ENCODE assay signal across 8 mouse cellular contexts in genomic region chr19:6869355-6869754, GRCm38 (mm10). TPM values are rescaled to one million over a fixed set of nuclear protein-coding genes. Genes with fewer than 3 reads are reported as not detected.
A peak's percentile ranks its signal among the peaks of the same experiment; 100 is the strongest.
DNase-seq lines count a peak whose midpoint lies in the region; ATAC-seq lines count a peak whose summit lies in the region.

No protein-coding gene starts in this region.

- no peak overlapping the region for H3K27ac ChIP-seq in hindbrain, embryonic 10.5 days
- H3K27ac ChIP-seq in hindbrain, embryonic 11.5 days (ENCODE audit: low read depth, low read length): no peak overlapping the region
- peak overlapping the region; percentile 53; the same call in 1 of the 2 replicates for H3K27ac ChIP-seq in liver, embryonic 13.5 days
- H3K27ac ChIP-seq in forebrain, embryonic 16.5 days (ENCODE audit: low read length): no peak overlapping the region

- H3K27me3 ChIP-seq in hindbrain, embryonic 10.5 days (ENCODE audit: insufficient read depth, poor library complexity, severe bottlenecking): no peaks in the 10 kb centered on the region
- H3K27me3 ChIP-seq in hindbrain, embryonic 11.5 days (ENCODE audit: control insufficient read depth, insufficient read depth, low read length): no peaks in the 10 kb centered on the region
- H3K27me3 ChIP-seq in liver, embryonic 13.5 days: no peaks in the 10 kb centered on the region
- no peaks in the 10 kb centered on the region for H3K27me3 ChIP-seq in forebrain, embryonic 16.5 days (replicated peaks; ENCODE audit: control insufficient read depth, insufficient read depth, low read length)

- intact Hi-C loops in left cerebral cortex, postnatal 36 days (cut with DNase I): no loop called here

- no peak for ATAC-seq in hindbrain, embryonic 11.5 days (ENCODE audit: low FRiP score)
- ATAC-seq in hematopoietic stem cell, adult 5-6 weeks (replicated peaks in 1 of 2; ENCODE audit: insufficient read depth in 1 of 2, low FRiP score in 2 of 2, low TSS enrichment in 1 of 2, low read depth in 1 of 2, poor library complexity in 2 of 2, severe bottlenecking in 2 of 2): peak; percentile 87 to 92
- ATAC-seq in liver, embryonic 13.5 days (ENCODE audit: low read depth): peak; percentile 75
- ATAC-seq in forebrain, embryonic 16.5 days: no peak

- DNase-seq in hindbrain, embryonic 10.5 days (ENCODE audit: low spot score): no peak
- DNase-seq in hindbrain, embryonic 11.5 days (ENCODE audit: low spot score): no peak
- DNase-seq in c-Kit-positive CD71-positive TER-119-positive erythroid progenitor cells, embryonic 14.5 days (ENCODE audit: low spot score): peak; percentile 58
- peak; percentile 48 for DNase-seq in liver, embryonic 13.5 days
- peak; percentile 58 for DNase-seq in skeletal muscle tissue, adult 2 months (ENCODE audit: low read depth, low spot score)
- DNase-seq in left cerebral cortex, postnatal 36 days (ENCODE audit: low spot score in 2 of 2): no peak

- no peaks in the 10 kb centered on the region for H3K36me3 ChIP-seq in hindbrain, embryonic 10.5 days
- H3K36me3 ChIP-seq in hindbrain, embryonic 11.5 days (ENCODE audit: control insufficient read depth, insufficient read depth, low read length): no peaks in the 10 kb centered on the region
- H3K36me3 ChIP-seq in liver, embryonic 13.5 days: no peaks in the 10 kb centered on the region
- no peaks in the 10 kb centered on the region for H3K36me3 ChIP-seq in forebrain, embryonic 16.5 days (ENCODE audit: control insufficient read depth, insufficient read depth)

- H3K9ac ChIP-seq in hindbrain, embryonic 11.5 days (ENCODE audit: low read depth, low read length): no peak overlapping the region
- peak overlapping the region; percentile 70 for H3K9ac ChIP-seq in liver, embryonic 13.5 days
- no peak overlapping the region for H3K9ac ChIP-seq in forebrain, embryonic 16.5 days (replicated peaks; ENCODE audit: low read depth, low read length)

- no peaks in the 10 kb centered on the region for H3K9me3 ChIP-seq in hindbrain, embryonic 10.5 days
- H3K9me3 ChIP-seq in hindbrain, embryonic 11.5 days (ENCODE audit: control insufficient read depth, low read length): no peaks in the 10 kb centered on the region
- no peaks in the 10 kb centered on the region for H3K9me3 ChIP-seq in liver, embryonic 13.5 days (replicated peaks)
- no peaks in the 10 kb centered on the region for H3K9me3 ChIP-seq in forebrain, embryonic 16.5 days (ENCODE audit: control insufficient read depth, low read length)

- peaks cover 5% of the 10 kb centered on the region for H3K4me1 ChIP-seq in hindbrain, embryonic 10.5 days (replicated peaks)
- no peaks in the 10 kb centered on the region for H3K4me1 ChIP-seq in hindbrain, embryonic 11.5 days (replicated peaks; ENCODE audit: control insufficient read depth, insufficient read depth, low read length)
- peaks cover 32% of the 10 kb centered on the region for H3K4me1 ChIP-seq in liver, embryonic 13.5 days (replicated peaks)
- H3K4me1 ChIP-seq in forebrain, embryonic 16.5 days (replicated peaks; ENCODE audit: control insufficient read depth, insufficient read depth, low read length): no peaks in the 10 kb centered on the region

- H3K4me2 ChIP-seq in hindbrain, embryonic 11.5 days (replicated peaks; ENCODE audit: low read depth, low read length): no peak overlapping the region
- peak overlapping the region; percentile 69 for H3K4me2 ChIP-seq in liver, embryonic 13.5 days
- H3K4me2 ChIP-seq in forebrain, embryonic 16.5 days (ENCODE audit: low read length): no peak overlapping the region

- 15% methylated on average over 5 of the region's 5 CpGs for WGBS in hindbrain, embryonic 10.5 days
- WGBS in hindbrain, embryonic 11.5 days: 9% methylated on average over 5 of the region's 5 CpGs
- 2% methylated on average over 5 of the region's 5 CpGs for WGBS in liver, embryonic 13.5 days (ENCODE audit: insufficient replicate concordance)
- 11% methylated on average over 5 of the region's 5 CpGs for WGBS in forebrain, embryonic 16.5 days

- peak overlapping the region; percentile 31 for H3K4me3 ChIP-seq in hindbrain, embryonic 10.5 days
- H3K4me3 ChIP-seq in hindbrain, embryonic 11.5 days (ENCODE audit: low read depth, low read length): no peak overlapping the region
- peak overlapping the region; percentile 57 for H3K4me3 ChIP-seq in liver, embryonic 13.5 days (replicated peaks)
- H3K4me3 ChIP-seq in forebrain, embryonic 16.5 days (replicated peaks; ENCODE audit: low read length): no peak overlapping the region

RNA-seq across cellular contexts. Expression of gene Ccdc88b, which starts 11.3 kb away (rescaled TPM):
- polyA plus RNA-seq in hindbrain, embryonic 10.5 days (2016; fragmentation: Nextera tagmentation; extraction: Ambion mirVana): 0.37 and 1.2 TPM in 2 replicates
- polyA plus RNA-seq in hindbrain, embryonic 11.5 days (2014; fragmentation: Nextera tagmentation; extraction: Ambion mirVana): 0.42 and 0.74 TPM in 2 replicates
- 28.1 and 31.2 TPM in 2 replicates for total RNA-seq in hematopoietic stem cell, adult 5-6 weeks (2017)
- polyA plus RNA-seq in liver, embryonic 13.5 days (2015; fragmentation: Nextera tagmentation; extraction: Ambion mirVana): 1.9 and 3.1 TPM in 2 replicates
- polyA plus RNA-seq in forebrain, embryonic 16.5 days (2015; fragmentation: Nextera tagmentation; extraction: Ambion mirVana): 0.68 and 1.1 TPM in 2 replicates
- total RNA-seq in left cerebral cortex, postnatal 36 days (2021): 1 to 10 TPM; 2.3 to 3.7 TPM

RNA-seq across cellular contexts. Expression of gene Rps6ka4, which starts 28.9 kb away (rescaled TPM):
- 6.2 and 7.7 TPM in 2 replicates for polyA plus RNA-seq in hindbrain, embryonic 10.5 days (2016; fragmentation: Nextera tagmentation; extraction: Ambion mirVana)
- 5.2 and 5.8 TPM in 2 replicates for polyA plus RNA-seq in hindbrain, embryonic 11.5 days (2014; fragmentation: Nextera tagmentation; extraction: Ambion mirVana)
- 3.3 and 4.8 TPM in 2 replicates for total RNA-seq in hematopoietic stem cell, adult 5-6 weeks (2017)
- 6.1 and 6.8 TPM in 2 replicates for polyA plus RNA-seq in liver, embryonic 13.5 days (2015; fragmentation: Nextera tagmentation; extraction: Ambion mirVana)
- polyA plus RNA-seq in forebrain, embryonic 16.5 days (2015; fragmentation: Nextera tagmentation; extraction: Ambion mirVana): 9.4 and 9.7 TPM in 2 replicates
- 10 to 100 TPM; 29.6 to 45.4 TPM for total RNA-seq in left cerebral cortex, postnatal 36 days (2021)

RNA-seq across cellular contexts. Expression of gene Trmt112, which starts 40.1 kb away (rescaled TPM):
- polyA plus RNA-seq in hindbrain, embryonic 10.5 days (2016; fragmentation: Nextera tagmentation; extraction: Ambion mirVana): 148 and 157 TPM in 2 replicates
- 142 and 147 TPM in 2 replicates for polyA plus RNA-seq in hindbrain, embryonic 11.5 days (2014; fragmentation: Nextera tagmentation; extraction: Ambion mirVana)
- total RNA-seq in hematopoietic stem cell, adult 5-6 weeks (2017): 249 and 328 TPM in 2 replicates
- polyA plus RNA-seq in liver, embryonic 13.5 days (2015; fragmentation: Nextera tagmentation; extraction: Ambion mirVana): 103 and 106 TPM in 2 replicates
- 104 and 116 TPM in 2 replicates for polyA plus RNA-seq in forebrain, embryonic 16.5 days (2015; fragmentation: Nextera tagmentation; extraction: Ambion mirVana)
- 10 to 100 TPM; 39.8 to 48.2 TPM for total RNA-seq in left cerebral cortex, postnatal 36 days (2021)

RNA-seq across cellular contexts. Expression of gene Prdx5, which starts 40.6 kb away (rescaled TPM):
- 155 and 196 TPM in 2 replicates for polyA plus RNA-seq in hindbrain, embryonic 10.5 days (2016; fragmentation: Nextera tagmentation; extraction: Ambion mirVana)
- polyA plus RNA-seq in hindbrain, embryonic 11.5 days (2014; fragmentation: Nextera tagmentation; extraction: Ambion mirVana): 126 and 138 TPM in 2 replicates
- total RNA-seq in hematopoietic stem cell, adult 5-6 weeks (2017): 282 and 414 TPM in 2 replicates
- 97.7 and 101 TPM in 2 replicates for polyA plus RNA-seq in liver, embryonic 13.5 days (2015; fragmentation: Nextera tagmentation; extraction: Ambion mirVana)
- 244 and 272 TPM in 2 replicates for polyA plus RNA-seq in forebrain, embryonic 16.5 days (2015; fragmentation: Nextera tagmentation; extraction: Ambion mirVana)
- 100 to 1,000 TPM; 341 to 382 TPM for total RNA-seq in left cerebral cortex, postnatal 36 days (2021)

RNA-seq across cellular contexts. Expression of gene Esrra, which starts 52.3 kb away (rescaled TPM):
- 8.4 and 12.0 TPM in 2 replicates for polyA plus RNA-seq in hindbrain, embryonic 10.5 days (2016; fragmentation: Nextera tagmentation; extraction: Ambion mirVana)
- polyA plus RNA-seq in hindbrain, embryonic 11.5 days (2014; fragmentation: Nextera tagmentation; extraction: Ambion mirVana): 4.1 and 5.0 TPM in 2 replicates
- total RNA-seq in hematopoietic stem cell, adult 5-6 weeks (2017): 15.3 and 16.0 TPM in 2 replicates
- 4.4 and 4.8 TPM in 2 replicates for polyA plus RNA-seq in liver, embryonic 13.5 days (2015; fragmentation: Nextera tagmentation; extraction: Ambion mirVana)
- 16.1 and 18.8 TPM in 2 replicates for polyA plus RNA-seq in forebrain, embryonic 16.5 days (2015; fragmentation: Nextera tagmentation; extraction: Ambion mirVana)
- 10 to 100 TPM; 60.6 to 66.4 TPM for total RNA-seq in left cerebral cortex, postnatal 36 days (2021)

Comparison
In these comparisons a context has a peak if more than half of its experiments do, and no peak if none do; other contexts are left out.
1. H3K4me3 ChIP-seq: peak in hindbrain, embryonic 10.5 days (single experiment) and liver, embryonic 13.5 days (single experiment); none in hindbrain, embryonic 11.5 days (single experiment) and forebrain, embryonic 16.5 days (single experiment).
2. DNase-seq: peak in c-Kit-positive CD71-positive TER-119-positive erythroid progenitor cells, embryonic 14.5 days (single experiment), liver, embryonic 13.5 days (single experiment) and skeletal muscle tissue, adult 2 months (single experiment); none in hindbrain, embryonic 10.5 days (single experiment), hindbrain, embryonic 11.5 days (single experiment) and left cerebral cortex, postnatal 36 days (0 of 2).
3. ATAC-seq: peak in hematopoietic stem cell, adult 5-6 weeks (2 of 2) and liver, embryonic 13.5 days (single experiment); none in hindbrain, embryonic 11.5 days (single experiment) and forebrain, embryonic 16.5 days (single experiment).